Mouse (Mus musculus) urinary bladder, postnatal 36 days (tissue): ENCODE results near the gene Fam83e.

Experiments
- DNase-seq, 2 experiments: peaks; one replicate each; pipeline ENCODE4 v3.0.0; 2022; ENCODE audit warnings: low spot score in 2 of 2, mixed read lengths in 1 of 2

Fam83e gene

DNA sequence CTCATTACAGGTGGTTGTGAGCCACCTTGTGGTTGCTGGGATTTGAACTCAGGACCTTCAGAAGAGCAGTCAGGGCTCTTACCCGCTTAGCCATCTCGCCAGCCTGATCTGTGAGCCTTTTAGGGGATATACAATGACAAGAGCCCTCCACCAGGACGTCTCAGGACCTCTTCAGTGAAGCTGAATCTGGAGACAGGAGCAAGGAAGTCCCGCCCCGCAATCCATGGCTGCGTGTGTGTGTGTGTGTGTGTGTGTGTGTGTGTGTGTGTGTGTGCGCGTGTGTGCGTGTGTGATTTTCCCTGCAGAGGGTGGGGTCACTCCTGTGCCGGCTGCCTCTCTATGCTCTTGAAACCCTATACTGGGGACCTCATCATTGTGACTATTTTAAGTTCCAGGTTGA, 18.8 kb downstream of the Fam83e start:
- no peak for DNase-seq

GRCm38 (mm10) chr7:45741308-45741707, 20.3 kb downstream of the Fam83e start:
- DNase-seq, result no peak

DNA sequence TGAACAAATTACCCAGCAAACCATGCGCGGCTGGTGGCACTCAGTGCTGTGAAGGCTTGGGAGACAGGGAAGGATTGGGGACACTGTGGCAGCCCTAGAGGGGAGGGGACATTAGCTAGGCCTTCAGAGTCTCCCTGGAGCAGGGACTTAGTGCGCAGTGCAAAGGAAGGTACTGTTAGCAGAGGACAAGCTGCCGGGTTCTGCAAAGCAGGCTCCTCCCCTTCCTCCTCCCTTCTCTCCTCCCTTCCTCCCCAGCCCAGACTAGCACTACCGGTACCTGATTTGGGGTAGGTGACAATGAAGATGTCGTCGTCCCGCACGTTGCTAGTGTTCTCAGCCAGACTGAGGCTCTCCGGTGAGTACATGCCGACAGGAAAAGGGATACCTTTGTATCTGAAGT, 20.8 kb downstream of the Fam83e start:
- DNase-seq, result no peak

DNA sequence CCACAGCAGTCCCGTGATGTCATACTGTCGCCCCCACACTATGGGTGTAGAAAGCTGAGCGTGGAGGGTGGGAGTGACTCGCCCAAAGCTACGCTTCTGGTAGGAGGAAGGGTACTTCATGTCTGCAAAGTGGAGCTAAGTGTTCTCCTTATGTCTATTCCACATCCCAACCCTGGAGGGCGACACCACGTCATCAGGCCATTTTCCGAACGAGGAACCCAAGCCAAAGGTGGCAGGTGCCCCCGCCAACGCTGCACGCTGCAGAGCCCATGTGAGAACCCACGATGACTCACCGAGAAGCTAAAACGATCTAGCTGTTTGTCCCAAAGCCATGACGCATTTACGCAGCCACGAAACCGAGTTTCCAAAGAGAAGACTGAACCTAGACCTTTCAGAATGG, 21.3 kb downstream of the Fam83e start:
- no peak for DNase-seq

DNA sequence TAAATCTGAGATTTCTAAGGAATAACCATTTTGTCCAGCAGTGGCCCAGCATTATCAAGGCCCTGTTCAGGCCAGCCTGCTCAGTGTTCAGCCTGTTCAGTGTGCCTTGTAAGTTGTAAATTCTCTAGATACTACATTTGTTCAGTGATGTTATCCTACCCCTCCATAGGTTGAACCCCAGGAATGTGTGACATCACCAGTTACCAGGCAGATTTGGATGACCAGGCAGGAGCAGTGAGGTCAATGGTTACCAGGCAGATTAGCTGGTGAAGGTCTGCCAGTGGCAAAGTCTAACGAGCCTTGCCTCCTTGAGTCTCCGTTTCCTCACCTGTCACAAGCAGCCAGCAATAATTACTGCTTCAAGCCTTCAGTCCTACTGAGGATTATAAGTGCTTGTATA, 23.4 kb downstream of the Fam83e start:
- peak; percentile 70 to 71 for DNase-seq

DNA sequence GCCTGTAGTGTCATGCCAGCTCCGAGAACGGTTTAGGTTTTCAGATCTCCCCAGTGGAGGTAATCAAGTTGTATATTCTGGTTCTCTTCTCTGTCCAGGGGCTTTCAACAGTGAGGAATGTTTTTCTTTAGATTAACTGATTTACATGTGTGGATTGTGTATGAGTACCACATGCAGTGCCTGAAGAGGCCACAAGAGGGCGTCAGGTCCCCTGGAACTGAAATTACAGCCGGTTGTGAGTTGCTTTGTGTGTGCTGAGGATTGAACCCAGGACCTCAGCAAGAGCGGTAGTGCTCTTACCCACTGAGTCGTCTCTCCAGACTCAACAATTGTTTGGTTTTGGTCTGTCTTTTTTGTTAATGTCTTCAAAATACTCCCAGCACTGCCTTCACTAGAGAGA, 25.5 kb downstream of the Fam83e start:
- no peak for DNase-seq

DNA sequence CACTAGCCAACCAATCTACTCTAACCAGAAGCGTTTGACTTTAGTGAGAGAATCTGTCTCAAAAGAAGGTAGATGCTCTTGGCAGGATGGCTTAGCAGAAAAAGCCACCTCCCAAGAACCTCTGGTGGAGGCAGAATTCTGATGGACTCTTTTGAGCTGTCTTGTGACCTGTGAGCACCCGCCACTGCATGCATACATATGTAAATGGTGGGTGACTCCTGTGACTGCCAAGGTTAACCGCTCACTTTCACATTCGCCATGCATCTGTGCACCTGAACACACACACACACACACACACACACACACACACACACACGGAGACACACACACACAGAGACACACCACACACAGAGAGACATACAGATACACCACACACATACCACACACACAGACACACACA, 26.4 kb downstream of the Fam83e start:
- no peak for DNase-seq

GRCm38 (mm10) chr7:45748110-45748509, 27.1 kb downstream of the Fam83e start:
- no peak for DNase-seq

- DNase-seq, result no peak
Measured at GRCm38 (mm10) chr7:45749401-45749800, 28.4 kb downstream of the Fam83e start.

DNA sequence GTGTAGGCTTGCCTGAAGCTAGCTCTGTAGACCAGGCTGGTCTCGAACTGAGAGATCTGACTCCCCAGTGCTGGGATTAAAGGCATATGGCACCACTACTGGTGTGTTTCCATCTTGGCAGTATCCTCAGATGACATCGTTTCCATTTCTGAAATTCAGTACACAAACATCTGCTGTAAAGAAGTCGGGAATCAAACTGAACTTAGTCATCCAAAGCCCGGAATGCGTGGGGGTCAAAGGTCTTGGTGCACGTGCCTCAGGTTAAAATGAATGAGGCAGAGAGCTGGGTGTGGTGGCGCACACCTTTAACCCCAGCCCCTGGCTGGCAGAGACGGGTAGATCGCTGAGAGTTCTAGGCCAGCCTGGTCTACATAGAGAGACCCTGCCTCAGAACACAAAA, 29.1 kb downstream of the Fam83e start:
- no peak for DNase-seq

DNA sequence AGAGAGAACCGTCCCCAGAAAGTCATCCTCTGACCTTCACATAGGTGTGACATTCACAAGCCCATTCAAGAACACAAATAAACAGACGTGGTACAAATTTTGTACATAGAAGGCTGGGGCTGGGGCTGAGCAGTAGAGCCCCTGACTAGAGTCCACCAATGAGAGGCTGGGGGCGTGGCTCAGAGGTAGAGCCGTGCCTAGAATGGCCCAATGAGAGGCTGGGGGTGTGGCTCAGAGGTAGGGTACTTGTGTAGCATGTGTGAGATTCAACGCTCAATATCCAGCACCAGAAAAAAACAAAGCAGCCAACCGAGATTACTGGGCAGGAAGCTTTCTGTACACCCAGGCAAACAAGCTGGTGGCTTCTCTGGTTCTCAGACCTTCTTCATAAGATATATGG, 34.7 kb downstream of the Fam83e start:
- no peak for DNase-seq

DNA sequence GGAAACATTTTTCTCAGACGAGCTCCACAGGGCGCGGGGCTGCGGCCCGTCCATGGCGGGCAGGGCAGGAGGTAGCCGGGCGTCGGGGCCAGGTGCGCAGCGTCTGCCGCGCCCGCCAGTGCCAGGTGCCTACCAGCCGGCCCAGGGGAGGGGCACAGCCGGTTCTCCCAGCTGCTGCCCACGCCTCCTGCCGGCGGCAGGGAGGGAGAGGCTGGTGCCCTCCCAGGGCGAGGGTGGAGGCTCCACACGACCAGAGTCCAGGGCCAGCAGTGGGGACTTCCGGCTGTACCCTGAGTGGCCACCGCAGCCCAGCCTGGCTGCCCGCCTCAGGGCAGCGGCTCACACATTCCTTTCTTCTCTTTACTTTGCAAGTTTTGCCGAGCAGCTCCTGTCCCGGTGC, 38.4 kb downstream of the Fam83e start:
- peak; percentile 40 to 50 for DNase-seq

- no peak for DNase-seq
Measured at GRCm38 (mm10) chr7:45760151-45760550, 39.1 kb downstream of the Fam83e start.

DNA sequence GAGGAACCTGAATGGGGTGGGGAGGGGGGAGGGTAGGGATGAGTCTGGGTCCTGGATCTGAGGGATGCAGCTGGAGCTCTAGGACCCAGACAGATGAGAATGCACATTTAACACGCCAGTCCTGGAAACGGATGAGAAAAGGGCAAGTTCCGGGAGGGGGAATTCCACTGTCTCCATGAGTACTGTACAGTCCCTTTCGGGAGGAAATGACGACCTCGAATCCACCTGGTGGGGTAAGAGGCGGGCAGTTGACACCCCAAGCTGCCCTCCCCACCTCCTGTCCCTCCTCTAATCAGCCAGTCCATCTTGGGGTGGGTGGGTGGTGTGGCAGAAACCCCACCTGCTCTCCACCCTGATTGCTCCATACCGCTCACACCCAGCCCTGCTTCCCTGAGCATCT, 45.0 kb downstream of the Fam83e start:
- no peak for DNase-seq

DNA sequence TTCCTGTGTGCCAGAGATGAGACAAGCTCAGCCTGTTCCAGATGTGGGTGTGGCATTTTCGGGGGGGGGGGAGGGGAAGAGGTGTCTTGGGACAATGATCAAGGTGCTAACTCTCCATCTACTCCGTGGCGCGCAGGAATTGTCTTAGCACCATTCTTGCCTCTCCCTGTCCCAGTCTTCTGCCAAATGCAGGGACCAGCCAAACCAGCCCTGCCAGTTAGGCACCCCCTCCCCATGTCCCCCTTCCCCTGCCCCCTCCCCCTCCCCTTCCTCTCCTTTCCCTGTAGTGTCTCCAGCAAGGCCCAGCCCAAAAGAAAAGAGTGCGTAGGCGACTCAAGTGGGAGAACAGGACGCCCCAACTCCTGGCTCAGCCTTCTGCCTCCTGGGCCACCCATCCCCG, 45.8 kb downstream of the Fam83e start:
- no peak for DNase-seq

DNA sequence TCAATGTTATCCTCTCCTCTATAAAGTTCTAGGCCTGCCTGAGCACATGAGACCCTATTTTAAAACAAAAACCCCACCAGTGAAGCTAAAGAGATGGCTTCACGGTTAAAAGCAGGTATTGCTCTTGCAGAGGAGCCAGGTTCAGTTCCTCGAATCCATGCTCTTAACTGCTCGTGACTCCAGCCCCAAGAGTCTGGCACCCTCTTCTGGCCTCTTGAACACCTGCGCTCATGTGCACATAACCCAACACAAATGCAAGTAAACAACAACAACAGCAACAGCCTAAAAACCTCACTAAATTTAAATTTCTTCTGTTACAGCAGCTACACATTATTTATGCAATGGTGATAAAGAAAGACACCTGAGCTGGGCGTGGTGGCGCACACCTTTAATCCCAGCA, 46.5 kb downstream of the Fam83e start:
- no peak for DNase-seq

- DNase-seq, result no peak
Measured at GRCm38 (mm10) chr7:45770427-45771082, 49.5 kb downstream of the Fam83e start.

- DNase-seq, result no peak
Measured at GRCm38 (mm10) chr7:45771101-45771500, 50.1 kb downstream of the Fam83e start.

DNA sequence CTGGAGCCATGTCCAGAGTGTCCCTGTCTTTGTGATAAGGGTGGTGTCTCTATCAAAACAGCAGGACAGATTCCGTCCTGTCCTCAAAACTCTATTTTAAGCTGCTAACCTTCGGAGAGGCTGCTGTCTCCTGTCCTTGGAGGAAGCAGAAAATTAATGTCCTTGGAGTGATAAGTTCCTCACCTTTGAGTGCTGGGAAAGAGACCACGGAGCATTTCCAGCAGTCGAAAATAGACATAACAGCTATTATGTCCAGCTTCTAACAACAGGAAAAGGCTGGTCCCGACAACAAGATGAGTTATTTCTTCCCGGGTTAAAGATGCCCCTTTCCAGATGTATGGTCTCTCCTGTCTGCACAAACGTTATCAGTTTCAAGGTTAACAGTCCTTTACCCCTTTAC, 54.2 kb downstream of the Fam83e start:
- no peak for DNase-seq
